Mouse (Mus musculus) liver, embryonic 14.5 days (tissue): ENCODE data around the gene Snx27. TPM values are rescaled to one million over a fixed set of nuclear protein-coding genes. Genes with fewer than 3 reads are reported as not detected.

Experiments
- ATAC-seq: fragments of 200-750 bp; cut with Nextera tagmentation; 2 replicates; pipeline ENCODE4 v1.8.0; 2017; ENCODE audit warnings: moderate number of reproducible peaks, mild to moderate bottlenecking, moderate library complexity; ENCODE audit not compliant: insufficient read depth
- DNase-seq, 3 experiments: peaks; one replicate each; pipeline ENCODE4 v3.0.0-alpha.2; 2012 to 2013; ENCODE audit warnings: low read depth in 3 of 3, low spot score in 3 of 3
- H3K27ac ChIP-seq: fragments of 300-500 bp; sonication (generic); 2 replicates; pipeline ENCODE4 v1.5.1; 2014; ENCODE audit warnings: moderate library complexity, mild to moderate bottlenecking, control low read depth, inconsistent platforms
- H3K27me3 ChIP-seq: fragments of 300-500 bp; sonication (generic); 2 replicates; pipeline ENCODE4 v1.6.1; 2014; ENCODE audit warnings: mild to moderate bottlenecking, low read length, moderate library complexity; ENCODE audit not compliant: control insufficient read depth, insufficient read depth
- H3K36me3 ChIP-seq: fragments of 300-500 bp; sonication (generic); replicated peaks from 2 replicates; pipeline ENCODE4 v1.6.1; 2014; ENCODE audit warnings: low read depth; ENCODE audit not compliant: control insufficient read depth, insufficient read depth
- H3K4me1 ChIP-seq, 2 experiments: fragments of 200-500 bp in 1 of 2; fragments of 300-500 bp in 1 of 2; sonication (generic) in 1 of 2; replicated peaks; 2 replicates each; pipeline ENCODE4 v1.6.1; 2012 to 2014; ENCODE audit warnings: antibody characterized with exemption in 1 of 2, inconsistent platforms in 1 of 2, low read length in 1 of 2; ENCODE audit not compliant: control insufficient read depth in 2 of 2, insufficient read depth in 2 of 2
- H3K4me2 ChIP-seq: fragments of 300-500 bp; sonication (generic); 2 replicates; pipeline ENCODE4 v1.6.1; 2014; ENCODE audit warnings: low read depth, mild to moderate bottlenecking, control low read depth, moderate library complexity
- H3K4me3 ChIP-seq, 2 experiments: fragments of 200-500 bp in 1 of 2; fragments of 300-500 bp in 1 of 2; sonication (generic) in 1 of 2; 2 replicates each; pipeline ENCODE4 v1.5.1; 2012 to 2014; ENCODE audit warnings: low read depth in 2 of 2, low read length in 2 of 2, mild to moderate bottlenecking in 2 of 2, control low read depth in 1 of 2, inconsistent platforms in 1 of 2, moderate library complexity in 1 of 2; ENCODE audit not compliant: insufficient read depth in 1 of 2
- H3K9ac ChIP-seq: fragments of 300-500 bp; sonication (generic); replicated peaks from 2 replicates; pipeline ENCODE4 v1.6.1; 2014; ENCODE audit warnings: mild to moderate bottlenecking, control low read depth, moderate library complexity
- H3K9me3 ChIP-seq: fragments of 300-500 bp; sonication (generic); 2 replicates; pipeline ENCODE4 v1.6.1; 2016; ENCODE audit warnings: low read length, mixed read lengths; ENCODE audit not compliant: control insufficient read depth
- CTCF ChIP-seq: IDR thresholded peaks from 2 replicates; pipeline ENCODE4 v1.5.1; 2016; ENCODE audit warnings: antibody characterized with exemption, low read depth, control low read depth
- EP300 ChIP-seq: IDR thresholded peaks from 2 replicates; pipeline ENCODE4 v1.6.1; 2016; ENCODE audit warnings: antibody characterized with exemption, low read depth
- WGBS: fragments of 180-500 bp; shearing (Covaris S2); extraction: QIAGEN DNeasy Blood & Tissue Kit; methylation state at CpG from one replicate; pipeline ENCODE4 v1.1.7; 2014; ENCODE audit not compliant: insufficient replicate concordance; 5-methylcytosine and 5-hydroxymethylcytosine counted together
- polyA plus RNA-seq, 2 experiments: library from polyadenylated mRNA; depleted of rRNA in 1 of 2; stranded (reverse) in 1 of 2; unstranded in 1 of 2; fragments of >200 nt; fragmentation: Nextera tagmentation in 1 of 2; extraction: Ambion mirVana in 1 of 2; gene quantifications; 2 replicates each; pipeline versions ENCODE4 v1.2.1 to v1.2.3; 2012 to 2014

The Snx27 gene
- polyA plus RNA-seq, 2 experiments = 5.6 to 9.7 TPM

GRCm38 (mm10) chr3:94449377-94449776 is 133.1 kb downstream of the Snx27 start:
- Histone ChIP-seq H3K27me3 (no peaks in the 10 kb centered on the region), H3K36me3 (peaks cover 26% of the 10 kb centered on the region), H3K4me3 (no peak overlapping the region), H3K27ac (no peak overlapping the region), H3K4me1 (peaks cover under 1 to 2% of the 10 kb centered on the region in 2 experiments; a peak in 1 of 4 replicates), H3K9ac (no peak overlapping the region), H3K9me3 (no peaks in the 10 kb centered on the region), H3K4me2 (no peak overlapping the region)
- 85% methylated on average over 2 of the region's 2 CpGs for whole genome bisulfite sequencing
- TF ChIP-seq CTCF (no peak), EP300 (no peak)
- ATAC-seq = no peak
- no peak for DNase-seq

Other genes starting within 250 kb of the Snx27 start
- not detected in 2 replicates for gene Them5, start 240.6 kb downstream of the Snx27 start, polyA plus RNA-seq (2012; rRNA removed)
- gene Them5, start 240.6 kb downstream of the Snx27 start, polyA plus RNA-seq (2014; fragmentation: Nextera tagmentation; extraction: Ambion mirVana) = not detected in 2 replicates
- gene C2cd4d, start 220.3 kb downstream of the Snx27 start, polyA plus RNA-seq (2012; rRNA removed) = 0.04 and 0.05 TPM in 2 replicates
- 0.14 and 0.23 TPM in 2 replicates for gene C2cd4d, start 220.3 kb downstream of the Snx27 start, polyA plus RNA-seq (2014; fragmentation: Nextera tagmentation; extraction: Ambion mirVana)
- 0.75 and 0.78 TPM in 2 replicates for gene Rorc, start 209.9 kb downstream of the Snx27 start, polyA plus RNA-seq (2012; rRNA removed)
- gene Rorc, start 209.9 kb downstream of the Snx27 start, polyA plus RNA-seq (2014; fragmentation: Nextera tagmentation; extraction: Ambion mirVana) = 0.77 and 0.88 TPM in 2 replicates
- gene Lingo4, start 184.2 kb downstream of the Snx27 start, polyA plus RNA-seq (2012; rRNA removed) = 0.01 TPM in 2 replicates
- 0.04 TPM in 1 of 2 replicates, not detected in the other for gene Lingo4, start 184.2 kb downstream of the Snx27 start, polyA plus RNA-seq (2014; fragmentation: Nextera tagmentation; extraction: Ambion mirVana)
- gene Tdrkh, start 169.4 kb downstream of the Snx27 start, polyA plus RNA-seq (2012; rRNA removed) = 1.0 and 3.0 TPM in 2 replicates
- 8.6 and 9.0 TPM in 2 replicates for gene Tdrkh, start 169.4 kb downstream of the Snx27 start, polyA plus RNA-seq (2014; fragmentation: Nextera tagmentation; extraction: Ambion mirVana)
- gene Mrpl9, start 139.4 kb downstream of the Snx27 start, polyA plus RNA-seq (2012; rRNA removed) = 22.7 and 35.1 TPM in 2 replicates
- gene Mrpl9, start 139.4 kb downstream of the Snx27 start, polyA plus RNA-seq (2014; fragmentation: Nextera tagmentation; extraction: Ambion mirVana) = 33.3 and 35.2 TPM in 2 replicates
- 0.02 TPM in 1 of 2 replicates, not detected in the other for gene Oaz3, start 138.8 kb downstream of the Snx27 start, polyA plus RNA-seq (2012; rRNA removed)
- not detected in 2 replicates for gene Oaz3, start 138.8 kb downstream of the Snx27 start, polyA plus RNA-seq (2014; fragmentation: Nextera tagmentation; extraction: Ambion mirVana)
- 0.07 and 0.79 TPM in 2 replicates for gene Celf3, start 104.4 kb downstream of the Snx27 start, polyA plus RNA-seq (2012; rRNA removed)
- not detected in 2 replicates for gene Celf3, start 104.4 kb downstream of the Snx27 start, polyA plus RNA-seq (2014; fragmentation: Nextera tagmentation; extraction: Ambion mirVana)
- not detected in 2 replicates for gene Riiad1, start 102.4 kb downstream of the Snx27 start, polyA plus RNA-seq (2012; rRNA removed)
- not detected in 2 replicates for gene Riiad1, start 102.4 kb downstream of the Snx27 start, polyA plus RNA-seq (2014; fragmentation: Nextera tagmentation; extraction: Ambion mirVana)
- not detected in 2 replicates for gene Gm10972, start 60.4 kb upstream of the Snx27 start, polyA plus RNA-seq (2012; rRNA removed)
- gene Gm10972, start 60.4 kb upstream of the Snx27 start, polyA plus RNA-seq (2014; fragmentation: Nextera tagmentation; extraction: Ambion mirVana) = not detected in 2 replicates
- 5.7 and 6.2 TPM in 2 replicates for gene Tuft1, start 76.2 kb upstream of the Snx27 start, polyA plus RNA-seq (2012; rRNA removed)
- 7.4 and 7.8 TPM in 2 replicates for gene Tuft1, start 76.2 kb upstream of the Snx27 start, polyA plus RNA-seq (2014; fragmentation: Nextera tagmentation; extraction: Ambion mirVana)
- 19.6 and 20.7 TPM in 2 replicates for gene Selenbp2, start 110.8 kb upstream of the Snx27 start, polyA plus RNA-seq (2012; rRNA removed)
- gene Selenbp2, start 110.8 kb upstream of the Snx27 start, polyA plus RNA-seq (2014; fragmentation: Nextera tagmentation; extraction: Ambion mirVana) = 21.2 and 24.3 TPM in 2 replicates
- 4.3 and 4.6 TPM in 2 replicates for gene Cgn, start 203.8 kb upstream of the Snx27 start, polyA plus RNA-seq (2012; rRNA removed)
- 5.7 and 7.2 TPM in 2 replicates for gene Cgn, start 203.8 kb upstream of the Snx27 start, polyA plus RNA-seq (2014; fragmentation: Nextera tagmentation; extraction: Ambion mirVana)